Mouse (Mus musculus): Measurements from ENCODE around the gene Gja6.

Gene Gja6

DNA sequence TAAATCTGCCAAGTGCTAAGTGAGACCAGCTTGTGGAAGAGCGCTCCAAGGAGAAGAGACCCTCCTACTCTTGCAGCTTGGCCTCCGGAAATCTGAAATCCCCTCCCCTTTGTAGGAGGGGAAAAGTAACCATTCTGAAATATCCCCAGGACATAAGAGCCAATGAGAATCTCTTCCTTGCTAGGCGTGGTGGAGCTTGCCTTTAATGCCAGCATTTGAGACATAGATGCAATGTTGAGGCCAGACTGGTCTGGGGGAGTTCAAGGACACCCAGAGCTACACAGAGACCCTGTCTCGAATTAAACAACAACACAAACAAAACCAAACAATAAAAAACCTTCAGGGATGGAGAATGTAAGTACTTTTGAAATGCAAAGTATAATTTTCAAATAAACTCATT lies at the start of gene Gja6:
Gene Gja6 (minus strand): TSS at position 101 of the 400 bp plus-strand sequence.
- no peak for DNase-seq

DNA sequence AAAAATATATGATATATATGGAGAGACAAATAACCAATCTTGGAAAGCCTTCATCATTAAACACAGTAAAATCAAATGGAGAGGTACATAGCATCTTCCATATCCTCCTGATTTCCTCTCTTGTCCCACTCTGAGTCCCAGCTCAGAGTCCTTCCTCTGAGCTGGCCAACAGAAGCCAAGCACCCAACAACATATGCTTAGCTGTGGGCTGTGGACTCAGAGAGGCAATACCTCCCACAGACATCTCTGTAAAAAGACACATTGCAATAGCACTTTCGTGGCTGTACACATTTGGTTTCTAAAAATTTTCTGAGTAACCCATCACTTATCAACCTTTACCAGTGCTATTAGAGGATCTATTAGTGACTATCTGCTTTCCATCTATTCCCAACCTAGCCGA lies 42.7 kb upstream of the Gja6 start:
- no peak for DNase-seq

DNA sequence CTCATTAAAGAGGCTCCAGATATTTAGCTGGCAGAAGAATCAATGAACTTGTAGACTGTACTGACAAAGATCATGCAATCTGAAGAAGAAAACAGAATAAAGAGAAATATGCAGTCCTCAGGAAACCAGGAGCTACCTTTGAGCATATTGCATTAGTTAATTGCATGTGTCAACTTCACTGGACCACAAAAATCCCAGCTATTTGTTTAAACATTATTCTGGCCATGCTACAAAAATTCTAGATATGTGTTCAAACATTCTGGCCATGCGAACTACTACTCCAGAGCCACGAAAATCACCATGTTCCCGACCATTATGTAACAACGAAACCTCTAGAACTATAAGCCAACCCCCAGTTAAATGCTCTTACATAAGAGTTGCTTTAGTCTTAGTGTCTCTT lies 37.9 kb upstream of the Gja6 start:
- no peak for DNase-seq

GRCm38 (mm10) chrX:160935541-160935940 lies 28.7 kb upstream of the Gja6 start:
- DNase-seq, result peak; percentile 50

GRCm38 (mm10) chrX:160930656-160931055 lies 23.8 kb upstream of the Gja6 start:
- DNase-seq, result no peak

- DNase-seq, result no peak
Observed at GRCm38 (mm10) chrX:160928870-160929269, 22.0 kb upstream of the Gja6 start.

DNA sequence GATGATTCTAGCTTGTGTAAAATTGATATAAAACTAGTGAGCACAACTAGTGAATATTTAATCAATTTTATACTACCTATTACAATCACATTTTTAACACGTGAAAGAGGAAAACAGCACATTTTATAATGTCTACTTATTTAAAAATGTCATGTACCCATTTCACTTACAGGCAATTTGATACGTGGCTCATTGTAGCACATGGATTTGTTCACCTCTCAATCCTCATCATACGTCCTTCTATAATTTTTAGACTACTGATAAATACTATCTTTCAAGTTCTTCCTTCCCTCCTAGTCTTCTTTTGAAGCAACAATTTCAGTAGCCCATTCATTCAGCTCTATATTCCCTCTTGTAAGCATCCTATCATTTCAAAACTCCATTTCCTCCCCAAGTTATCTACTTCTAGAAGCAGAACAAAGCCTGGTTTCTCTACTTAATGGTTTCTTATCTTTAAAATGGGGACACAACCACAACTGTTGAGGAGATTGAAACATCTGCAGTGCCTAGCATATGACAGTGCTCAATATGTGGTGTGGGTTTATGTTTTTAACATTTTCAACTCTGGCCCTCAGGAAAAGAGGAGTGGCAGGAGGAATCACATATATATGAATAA lies 12.3 kb upstream of the Gja6 start:
- DNase-seq, result no peak

- no peak for DNase-seq
Observed at GRCm38 (mm10) chrX:160906477-160906876, 375 bp downstream of the Gja6 start.

- no peak for DNase-seq
Observed at GRCm38 (mm10) chrX:160905913-160906312, 939 bp downstream of the Gja6 start.

- DNase-seq, result no peak
Observed at GRCm38 (mm10) chrX:160905041-160905678, 1.7 kb downstream of the Gja6 start.

- DNase-seq, result no peak
Observed at GRCm38 (mm10) chrX:160901118-160901517, 5.7 kb downstream of the Gja6 start.

GRCm38 (mm10) chrX:160892077-160892476 lies 14.8 kb downstream of the Gja6 start:
- no peak for DNase-seq

- no peak for DNase-seq
Observed at GRCm38 (mm10) chrX:160886301-160886700, 20.6 kb downstream of the Gja6 start.

- peak; percentile 75 for DNase-seq
Observed at GRCm38 (mm10) chrX:160866576-160866975, 40.3 kb downstream of the Gja6 start.

- DNase-seq, result no peak
Observed at GRCm38 (mm10) chrX:160865022-160865421, 41.8 kb downstream of the Gja6 start.

DNA sequence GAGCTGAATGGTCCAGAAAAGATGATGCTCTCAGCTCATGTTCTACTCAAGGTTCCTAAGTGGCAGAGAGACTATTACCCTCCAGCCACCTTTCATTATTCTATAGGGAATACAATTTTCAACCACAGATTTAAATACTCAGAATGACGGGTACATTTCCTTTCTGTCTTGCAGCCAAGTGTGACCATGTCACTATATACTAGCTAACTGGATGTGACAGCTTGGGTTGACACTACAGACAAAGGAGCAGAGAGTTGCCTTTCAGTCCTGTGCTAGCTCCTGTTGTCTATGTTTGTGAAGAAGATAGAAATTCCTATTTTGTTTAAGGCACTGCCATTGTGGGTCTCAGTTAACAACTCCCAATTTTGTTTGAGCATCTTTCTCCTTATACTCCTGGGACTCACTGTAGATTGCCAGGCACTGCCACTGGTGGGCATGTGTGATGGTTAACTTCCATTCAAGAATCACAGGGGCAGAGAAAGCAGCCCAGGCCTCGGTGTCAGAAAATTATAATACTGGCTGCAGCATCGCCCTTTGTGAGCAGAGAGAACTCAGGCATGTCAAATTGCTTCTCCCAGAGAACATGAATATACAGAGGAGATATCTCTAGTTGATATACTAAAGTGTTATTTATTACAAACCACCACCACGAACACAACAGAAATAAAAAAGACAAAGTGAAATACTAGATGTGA lies 43.0 kb downstream of the Gja6 start:
- DNase-seq, result peak; percentile 38
